Mouse (Mus musculus) small intestine, adult 2 months (tissue): ENCODE measurements around the gene Trpm3.

Experiments
- CTCF ChIP-seq: fragments of 200-500 bp; IDR thresholded peaks from 2 replicates; pipeline ENCODE4 v1.5.1; 2012; ENCODE audit warnings: low read depth, mild to moderate bottlenecking, control low read depth, inconsistent platforms, low read length, moderate library complexity, mixed read lengths; ENCODE audit not compliant: insufficient replicate concordance, insufficient read length; ENCODE audit errors: extremely low read depth
- POLR2A ChIP-seq: fragments of 200-500 bp; IDR thresholded peaks from 2 replicates; pipeline ENCODE4 v1.6.1; 2012; ENCODE audit warnings: low read depth, mild to moderate bottlenecking, control low read depth, inconsistent platforms, low read length, moderate library complexity

GRCm38 (mm10) chr19:22848783-22849576 lies 710.1 kb downstream of the Trpm3 start:
- no peak for TF ChIP-seq CTCF
- TF ChIP-seq POLR2A = no peak
